Mouse (Mus musculus): ENCODE measurements around the gene Camkmt.

The Camkmt gene

DNA sequence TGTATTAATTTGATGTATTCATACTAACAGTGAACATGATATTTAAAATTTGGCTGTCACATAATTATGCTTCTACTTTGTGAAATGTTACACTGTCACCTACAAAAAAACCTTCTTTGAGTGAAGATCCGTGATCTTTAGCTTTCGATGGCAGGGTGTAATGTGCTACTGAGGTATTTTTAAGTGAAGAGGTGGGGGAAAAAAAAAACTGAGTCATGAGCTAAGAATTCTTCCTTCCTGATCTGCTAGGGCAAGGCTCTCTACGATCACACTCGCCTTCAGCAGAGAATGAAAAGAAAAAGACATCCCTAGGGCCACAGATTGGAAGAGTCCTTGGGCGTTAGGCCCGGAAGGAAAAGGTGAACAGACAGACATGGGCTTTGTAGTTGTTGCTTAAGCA is 201.9 kb downstream of the Camkmt start:
- no peak for DNase-seq (ENCODE audit: low read depth)

DNA sequence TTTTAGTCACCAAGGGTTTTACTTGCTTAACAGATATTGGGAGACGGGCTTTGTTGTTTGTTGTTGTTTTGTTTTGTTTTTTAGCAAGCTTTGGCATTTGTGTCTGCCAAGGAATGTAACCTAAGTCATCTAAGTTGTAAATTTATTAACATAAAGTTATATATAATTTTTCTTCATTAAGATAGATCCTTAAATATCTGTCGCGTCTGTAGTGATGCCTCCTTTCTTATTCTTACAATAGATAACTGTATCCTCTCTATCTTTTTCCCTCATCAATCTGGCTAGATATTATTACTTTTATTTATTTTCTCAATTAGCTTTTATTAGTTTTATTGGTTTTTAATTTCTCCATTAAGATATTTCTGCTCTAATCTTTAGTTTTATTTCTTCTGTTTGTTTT is 213.3 kb downstream of the Camkmt start:
- no peak for DNase-seq (ENCODE audit: low read depth)

DNA sequence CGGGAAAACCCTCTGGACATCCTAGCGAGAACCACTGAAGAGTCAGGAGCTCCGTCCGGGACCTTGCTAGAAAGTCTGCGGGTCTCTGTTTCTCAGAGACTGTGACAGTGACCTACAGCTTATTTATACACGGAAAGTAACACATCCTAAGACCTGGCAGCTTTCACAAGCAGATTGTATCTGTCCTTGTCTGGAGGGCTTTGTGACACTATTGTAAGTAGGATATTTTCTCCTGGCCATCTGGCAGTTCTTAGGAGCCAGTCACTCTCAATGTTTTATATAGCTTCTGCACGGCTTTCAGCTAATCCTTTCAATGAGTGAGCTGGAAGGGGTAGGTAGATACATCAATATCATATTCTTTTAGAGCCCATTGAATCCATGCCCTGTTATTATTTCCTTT is 218.2 kb downstream of the Camkmt start:
- no peak for DNase-seq (ENCODE audit: low read depth)

- DNase-seq (ENCODE audit: low read depth) = no peak
Measured at GRCm38 (mm10) chr17:85309046-85309445, 218.7 kb downstream of the Camkmt start.

DNA sequence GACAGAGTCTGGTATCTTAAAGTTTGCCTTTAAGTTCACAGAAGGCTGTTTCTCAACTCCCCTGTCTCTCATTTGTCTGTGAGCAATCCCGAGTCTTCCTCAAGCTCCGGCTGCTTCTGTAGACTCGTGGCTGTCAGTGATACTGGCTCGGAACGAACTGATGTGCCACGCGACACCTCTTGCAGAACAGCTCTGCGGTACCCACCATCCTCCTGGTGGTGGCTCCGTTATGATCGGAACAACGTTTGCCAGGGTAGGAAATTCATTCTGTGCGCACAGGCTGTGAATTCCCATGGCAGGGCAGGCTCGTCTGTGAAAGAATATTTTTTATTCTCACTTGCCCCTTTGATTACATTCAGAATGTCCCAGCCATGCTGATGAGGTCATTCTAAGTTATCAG is 221.0 kb downstream of the Camkmt start:
- DNase-seq (ENCODE audit: low read depth) = no peak

DNA sequence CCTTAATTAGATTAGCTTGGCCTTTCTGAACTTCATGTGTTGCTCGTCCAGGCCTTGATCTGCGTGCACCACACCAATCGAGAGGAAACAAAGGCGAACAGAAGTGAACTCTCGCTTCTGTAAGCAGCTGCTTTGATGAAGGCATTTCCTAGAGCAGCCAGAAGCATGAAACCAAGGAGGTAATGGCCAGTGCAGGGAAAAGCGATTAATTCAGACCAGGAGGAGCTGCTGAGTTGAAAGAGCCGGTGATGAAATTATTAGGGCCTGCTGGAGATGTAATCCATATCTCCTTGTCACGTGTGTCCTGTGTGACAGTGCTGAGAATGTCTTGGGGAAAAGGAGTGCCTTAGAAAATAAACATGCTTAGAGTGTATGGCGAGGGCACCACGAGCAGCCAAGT is 228.0 kb downstream of the Camkmt start:
- no peak for DNase-seq (ENCODE audit: low read depth)

DNA sequence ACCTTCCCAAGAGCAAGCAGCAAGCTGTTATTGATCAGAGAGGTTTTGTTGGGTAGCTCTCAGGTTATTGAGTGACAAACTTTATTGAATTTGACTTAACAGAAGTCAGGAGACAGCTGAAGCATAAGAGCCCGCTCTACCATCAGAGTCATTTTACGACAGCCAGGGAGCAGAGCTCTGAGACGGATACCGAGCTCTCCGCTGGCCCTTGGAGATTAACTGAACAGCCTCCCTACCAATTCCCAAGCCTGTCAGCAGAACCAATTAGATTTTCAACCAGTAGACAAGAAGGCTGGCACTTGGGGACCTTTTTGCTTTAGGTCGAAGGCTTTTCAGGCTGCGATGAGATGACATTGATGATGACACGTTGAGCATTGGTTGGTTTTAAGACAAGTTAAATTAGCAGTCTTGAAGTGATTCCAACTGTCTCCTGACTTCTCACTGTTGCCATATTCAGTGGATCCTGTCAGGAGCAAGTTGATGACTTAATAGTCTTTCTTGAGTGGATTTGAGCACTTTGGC is 229.5 kb downstream of the Camkmt start:
- DNase-seq (ENCODE audit: low read depth) = no peak

GRCm38 (mm10) chr17:85328901-85329300 is 238.5 kb downstream of the Camkmt start:
- DNase-seq (ENCODE audit: low read depth) = no peak

- no peak for DNase-seq (ENCODE audit: low read depth)
Measured at GRCm38 (mm10) chr17:85335464-85335863, 245.1 kb downstream of the Camkmt start.

DNA sequence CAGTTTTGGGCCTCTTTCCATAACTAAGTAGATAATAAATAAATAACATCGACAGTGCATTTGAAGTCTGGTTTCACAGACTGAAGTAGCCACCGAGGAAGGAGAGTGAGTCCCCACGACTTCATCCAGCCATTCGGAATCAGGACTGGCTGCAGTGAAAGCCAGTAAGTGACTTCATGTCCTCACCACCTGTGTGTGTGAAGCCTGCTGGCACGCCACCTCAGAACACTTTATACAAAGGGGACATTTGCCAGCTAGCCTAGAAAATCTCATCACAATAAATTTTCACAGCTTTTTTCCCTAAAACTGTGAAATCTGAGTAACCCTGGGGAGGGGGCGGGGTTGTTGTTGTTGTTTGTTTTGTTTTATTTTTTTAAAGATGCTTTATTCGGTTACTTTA is 247.3 kb downstream of the Camkmt start:
- no peak for DNase-seq (ENCODE audit: low read depth)

GRCm38 (mm10) chr17:85341134-85341700 is 250.9 kb downstream of the Camkmt start:
- no peak for DNase-seq (ENCODE audit: low read depth)

DNA sequence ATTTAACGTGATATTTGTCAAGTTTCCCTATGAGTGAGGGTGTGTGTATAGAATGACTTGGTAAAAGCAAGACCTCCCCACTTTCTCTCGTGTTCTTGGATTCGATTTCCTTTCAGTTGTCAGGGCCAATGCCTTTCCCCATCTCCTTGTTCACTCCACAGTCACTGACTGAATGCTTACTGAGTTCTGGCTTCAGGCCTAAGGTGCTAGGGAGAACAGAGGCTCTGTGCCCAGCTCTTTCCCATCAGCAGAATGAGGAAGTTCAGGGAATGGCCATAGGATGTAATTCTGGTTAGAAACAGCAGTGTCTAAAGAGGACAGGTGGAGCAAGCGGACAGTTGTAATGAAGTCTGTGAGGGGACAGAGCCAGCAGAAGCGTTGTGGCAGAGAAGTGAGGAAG is 252.1 kb downstream of the Camkmt start:
- DNase-seq (ENCODE audit: low read depth) = no peak

- DNase-seq (ENCODE audit: low read depth) = no peak
Measured at GRCm38 (mm10) chr17:85343435-85343834, 253.1 kb downstream of the Camkmt start.

DNA sequence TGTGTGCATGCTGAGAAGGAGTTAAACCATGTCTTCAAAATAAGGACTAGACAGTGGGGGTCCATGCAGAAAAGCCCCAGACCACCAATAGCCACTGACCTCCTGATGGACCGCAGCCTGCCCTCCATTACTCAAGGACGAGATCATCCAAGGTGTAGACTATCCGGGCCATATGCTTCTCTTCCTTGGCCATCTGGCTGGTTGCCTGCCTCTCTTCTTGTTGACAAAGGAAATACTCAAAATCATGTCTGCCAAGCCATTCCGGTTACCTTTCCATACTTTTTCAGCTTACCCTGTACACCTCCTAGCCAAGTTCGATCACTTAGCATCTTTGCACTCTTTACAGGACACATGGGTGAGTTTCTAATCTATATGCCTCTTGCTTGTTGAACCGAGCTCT is 256.3 kb downstream of the Camkmt start:
- DNase-seq (ENCODE audit: low read depth) = no peak

DNA sequence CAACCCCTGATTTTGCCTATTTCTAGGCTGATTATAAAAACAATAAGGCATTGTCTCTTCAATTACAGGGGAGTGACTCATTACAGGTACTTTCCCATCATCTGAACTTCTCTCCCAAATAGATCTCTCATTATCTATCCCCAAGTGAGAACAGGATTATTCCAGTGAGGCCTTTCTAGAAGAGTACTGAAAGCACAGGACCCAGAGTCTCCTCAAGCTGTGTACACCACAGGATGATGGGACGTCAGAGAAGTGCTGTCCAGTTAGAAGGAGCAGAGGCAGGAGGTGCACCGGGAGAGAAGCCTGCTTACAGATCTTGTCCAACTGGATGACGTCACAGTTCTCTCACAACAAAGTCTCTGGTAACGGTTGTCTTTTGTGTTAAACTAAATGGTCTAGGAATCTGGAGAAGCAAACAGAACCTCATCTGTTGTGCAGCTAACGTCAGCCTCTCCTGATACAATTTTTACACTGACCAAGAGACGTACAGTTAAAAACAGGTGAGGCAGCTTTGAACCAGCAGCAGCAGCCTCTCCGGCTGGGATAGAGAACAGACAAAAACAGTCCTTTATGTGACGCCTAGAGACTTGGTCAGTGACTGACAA is 259.1 kb downstream of the Camkmt start:
- no peak for DNase-seq (ENCODE audit: low read depth)

DNA sequence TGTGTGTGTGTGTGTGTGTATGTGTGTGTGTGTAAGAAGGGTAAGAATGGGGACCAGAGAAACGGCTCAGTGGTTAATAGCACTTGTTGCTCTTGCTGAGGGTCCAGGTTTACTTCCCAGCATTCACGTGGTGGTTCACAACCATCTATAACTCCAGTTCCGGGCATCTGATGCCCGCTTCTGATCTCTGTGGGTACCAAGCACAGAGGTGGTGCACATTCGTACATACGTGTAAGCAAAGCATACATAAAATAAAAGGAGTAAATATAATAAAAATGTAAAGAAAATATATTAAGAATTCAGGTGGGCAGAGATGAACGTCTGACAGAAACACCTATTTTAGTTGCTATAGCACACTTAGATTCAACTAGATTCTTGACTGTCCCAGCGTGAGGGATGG is 260.9 kb downstream of the Camkmt start:
- no peak for DNase-seq (ENCODE audit: low read depth)

- DNase-seq (ENCODE audit: low read depth) = no peak
Measured at GRCm38 (mm10) chr17:85352731-85353130, 262.4 kb downstream of the Camkmt start.

GRCm38 (mm10) chr17:85353191-85353590 is 262.8 kb downstream of the Camkmt start:
- no peak for DNase-seq (ENCODE audit: low read depth)

GRCm38 (mm10) chr17:85353636-85354035 is 263.3 kb downstream of the Camkmt start:
- no peak for DNase-seq (ENCODE audit: low read depth)

- DNase-seq (ENCODE audit: low read depth) = no peak
Measured at GRCm38 (mm10) chr17:85355356-85355755, 265.0 kb downstream of the Camkmt start.

GRCm38 (mm10) chr17:85361006-85361405 is 270.7 kb downstream of the Camkmt start:
- DNase-seq (ENCODE audit: low read depth) = no peak

GRCm38 (mm10) chr17:85367319-85367718 is 277.0 kb downstream of the Camkmt start:
- DNase-seq (ENCODE audit: low read depth) = no peak

DNA sequence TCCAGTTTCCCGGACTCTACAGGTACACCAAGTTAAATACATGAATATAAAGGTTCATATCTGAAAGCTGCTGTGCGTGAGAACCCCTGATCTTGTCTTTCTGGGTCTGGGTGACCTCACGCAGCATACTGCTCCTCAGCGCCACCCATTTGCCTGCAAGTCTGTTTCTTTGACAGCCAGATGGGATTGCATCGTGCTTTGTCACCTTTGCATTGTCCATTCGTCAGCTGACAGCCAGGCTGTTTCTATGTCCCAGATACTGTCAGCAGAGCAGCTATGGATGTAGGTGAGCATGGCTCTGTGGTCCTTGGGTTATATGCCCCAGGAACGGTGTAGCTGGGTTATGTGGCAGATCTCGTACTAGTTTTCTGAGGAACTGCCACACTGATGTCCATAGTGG is 278.4 kb downstream of the Camkmt start:
- no peak for DNase-seq (ENCODE audit: low read depth)

DNA sequence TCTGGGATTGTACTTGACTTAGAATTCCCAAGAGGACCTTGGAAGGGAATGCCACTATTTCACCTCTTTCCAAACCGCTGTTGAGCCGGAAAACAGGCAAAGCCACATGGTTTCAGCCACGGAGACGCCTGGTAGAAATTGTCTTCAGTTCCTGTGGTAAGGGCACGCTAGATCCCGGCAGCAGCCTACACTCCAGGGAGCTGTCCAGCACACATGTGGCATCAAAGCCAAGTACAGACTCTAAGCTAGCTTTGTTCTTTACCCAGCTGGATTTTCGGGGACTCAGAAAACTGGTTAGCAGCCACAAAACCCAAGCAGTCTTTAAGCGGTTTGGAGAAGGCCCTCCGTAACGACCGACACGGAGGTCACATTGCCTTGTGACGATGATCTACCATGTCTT is 281.7 kb downstream of the Camkmt start:
- no peak for DNase-seq (ENCODE audit: low read depth)

All from induced T-regulatory cell, adult 2 months (primary cell).